Mouse (Mus musculus): ENCODE measurements around the gene Olfr1034. TPM values are rescaled to one million over a fixed set of nuclear protein-coding genes. Genes with fewer than 3 reads are reported as not detected.
"Not testable (repeated sequence)": the region's sequence is repeated elsewhere in the genome, so short reads cannot be mapped to it uniquely, and the experiment has no call there.

Olfr1034 gene
- polyA plus RNA-seq (2014; fragmentation: Nextera tagmentation; extraction: Ambion mirVana): 0.08 and 0.12 TPM in 2 replicates

DNA sequence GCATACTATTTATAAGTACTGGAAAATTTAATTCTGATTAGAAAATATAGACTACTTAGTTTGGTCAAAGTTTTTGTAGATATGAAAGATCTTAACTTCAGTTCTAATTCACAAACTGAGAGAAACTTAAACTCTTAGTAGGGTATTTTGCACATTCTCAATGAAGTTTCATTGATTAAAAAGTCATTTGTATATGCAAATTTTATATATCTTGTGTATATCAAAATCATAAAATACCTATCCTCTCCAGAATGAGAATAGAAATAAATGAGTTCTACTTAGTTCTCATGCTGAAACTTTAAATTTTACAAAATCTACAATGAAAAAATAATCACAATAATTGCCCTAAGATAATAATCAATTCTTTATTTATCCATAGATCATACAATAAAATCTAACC is at the start of gene Olfr1034:
Gene Olfr1034, plus strand, starts transcription at position 301 of the 400 bp plus-strand sequence.
- H3K36me3 ChIP-seq (ENCODE audit: control insufficient read depth, insufficient read depth, low read length): no peaks in the 10 kb centered on the region
- H3K9me3 ChIP-seq (ENCODE audit: control insufficient read depth, low read length): no peaks in the 10 kb centered on the region
- H3K27ac ChIP-seq (replicated peaks in 1 of 2; ENCODE audit: control insufficient read depth in 1 of 2, insufficient read depth in 1 of 2, low read depth in 2 of 2, low read length in 2 of 2): no peak within 1 kb of the TSS
- H3K27me3 ChIP-seq (ENCODE audit: control insufficient read depth, insufficient read depth, low read length): no peaks in the 10 kb centered on the region
- no peak within 1 kb of the TSS for H3K4me2 ChIP-seq (ENCODE audit: low read length)
- no peaks in the 10 kb centered on the region for H3K4me1 ChIP-seq (ENCODE audit: control insufficient read depth in 2 of 2, insufficient read depth in 2 of 2, low read length in 2 of 2)
- no peak within 1 kb of the TSS for H3K9ac ChIP-seq (ENCODE audit: low read length)
- no peak for ATAC-seq (ENCODE audit: insufficient number of reproducible peaks, insufficient read depth, low FRiP score, low read depth)
- no peak within 1 kb of the TSS for H3K4me3 ChIP-seq (ENCODE audit: control insufficient read depth in 1 of 2, insufficient read depth in 1 of 2, low read depth in 1 of 2, low read length in 2 of 2)

DNA sequence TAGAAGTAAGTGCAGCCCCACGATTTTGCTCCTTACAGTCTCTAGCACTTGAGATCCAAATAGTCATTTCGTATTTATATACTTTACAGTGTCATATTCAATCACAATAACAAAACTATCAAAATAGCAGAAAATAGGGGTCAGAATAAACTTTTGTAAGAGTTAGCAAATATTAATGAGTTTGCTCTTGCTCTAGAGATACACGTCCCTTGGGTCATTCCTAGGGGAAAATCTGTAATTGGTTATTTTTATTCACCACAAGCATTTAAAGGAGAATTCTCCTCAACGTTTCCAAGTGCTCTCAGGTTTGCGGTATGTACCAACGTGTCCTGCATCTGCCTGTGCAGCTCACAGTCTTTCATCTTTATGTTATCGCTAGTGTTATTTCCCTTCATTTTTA is 40.4 kb upstream of the Olfr1034 start, which contains the start of gene Olfr1032:
Gene Olfr1032, plus strand, starts transcription at position 301 of the 400 bp plus-strand sequence.
- H3K4me2 ChIP-seq (ENCODE audit: low read length): no peak within 1 kb of the TSS
- H3K27me3 ChIP-seq (ENCODE audit: control insufficient read depth, insufficient read depth, low read length): no peaks in the 10 kb centered on the region
- H3K36me3 ChIP-seq (ENCODE audit: control insufficient read depth, insufficient read depth, low read length): no peaks in the 10 kb centered on the region
- ATAC-seq (ENCODE audit: insufficient number of reproducible peaks, insufficient read depth, low FRiP score, low read depth): no peak
- no peak within 1 kb of the TSS for H3K27ac ChIP-seq (replicated peaks in 1 of 2; ENCODE audit: control insufficient read depth in 1 of 2, insufficient read depth in 1 of 2, low read depth in 2 of 2, low read length in 2 of 2)
- H3K4me3 ChIP-seq (ENCODE audit: control insufficient read depth in 1 of 2, insufficient read depth in 1 of 2, low read depth in 1 of 2, low read length in 2 of 2): no peak within 1 kb of the TSS
- no peaks in the 10 kb centered on the region for H3K9me3 ChIP-seq (ENCODE audit: control insufficient read depth, low read length)
- H3K4me1 ChIP-seq (ENCODE audit: control insufficient read depth in 2 of 2, insufficient read depth in 2 of 2, low read length in 2 of 2): no peaks in the 10 kb centered on the region
- H3K9ac ChIP-seq (ENCODE audit: low read length): no peak within 1 kb of the TSS
- 81% methylated on average over 7 of the region's 7 CpGs for WGBS

DNA sequence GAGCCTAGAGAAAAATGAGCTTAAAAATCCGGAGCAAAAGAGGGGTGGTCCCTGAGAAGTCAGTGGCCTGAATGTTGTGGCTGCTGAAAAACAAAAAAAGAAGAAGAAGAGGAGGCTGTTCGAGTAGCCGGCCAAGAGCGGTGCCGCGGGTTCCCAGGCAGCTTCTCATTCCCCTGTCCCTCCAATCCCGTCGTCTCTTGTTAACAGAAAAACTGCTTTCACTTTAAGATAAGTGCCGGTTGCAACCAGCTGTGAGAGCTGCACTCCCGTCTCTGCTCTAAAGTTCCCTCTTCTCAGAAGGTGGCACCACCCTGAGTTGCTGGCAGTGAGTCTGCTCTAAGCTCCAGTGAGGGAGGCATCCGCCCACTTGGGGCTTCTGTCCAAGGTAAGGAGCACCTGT is 25.3 kb upstream of the Olfr1034 start, which contains the start of gene Olfr1033:
Gene Olfr1033, plus strand, starts transcription at position 228 of the 400 bp plus-strand sequence.
- Histone ChIP-seq H3K27ac (replicated peaks in 1 of 2; ENCODE audit: control insufficient read depth in 1 of 2, insufficient read depth in 1 of 2, low read depth in 2 of 2, low read length in 2 of 2) (peak within 1 kb of the TSS; percentile 40 to 67; a peak in 3 of 4 replicates), H3K4me3 (ENCODE audit: control insufficient read depth in 1 of 2, insufficient read depth in 1 of 2, low read depth in 1 of 2, low read length in 2 of 2) (peak within 1 kb of the TSS; percentile 40 to 45), H3K9ac (ENCODE audit: low read length) (peak within 1 kb of the TSS; percentile 45; the same call in 1 of the 2 replicates), H3K4me2 (ENCODE audit: low read length) (peak within 1 kb of the TSS; percentile 59)
- not testable (repeated sequence) for H3K36me3 ChIP-seq (ENCODE audit: control insufficient read depth, insufficient read depth, low read length); H3K9me3 ChIP-seq (ENCODE audit: control insufficient read depth, low read length); H3K27me3 ChIP-seq (ENCODE audit: control insufficient read depth, insufficient read depth, low read length); H3K4me1 ChIP-seq (ENCODE audit: control insufficient read depth in 2 of 2, insufficient read depth in 2 of 2, low read length in 2 of 2); ATAC-seq (ENCODE audit: insufficient number of reproducible peaks, insufficient read depth, low FRiP score, low read depth)
- WGBS: 0% methylated on average over 11 of the region's 11 CpGs

DNA sequence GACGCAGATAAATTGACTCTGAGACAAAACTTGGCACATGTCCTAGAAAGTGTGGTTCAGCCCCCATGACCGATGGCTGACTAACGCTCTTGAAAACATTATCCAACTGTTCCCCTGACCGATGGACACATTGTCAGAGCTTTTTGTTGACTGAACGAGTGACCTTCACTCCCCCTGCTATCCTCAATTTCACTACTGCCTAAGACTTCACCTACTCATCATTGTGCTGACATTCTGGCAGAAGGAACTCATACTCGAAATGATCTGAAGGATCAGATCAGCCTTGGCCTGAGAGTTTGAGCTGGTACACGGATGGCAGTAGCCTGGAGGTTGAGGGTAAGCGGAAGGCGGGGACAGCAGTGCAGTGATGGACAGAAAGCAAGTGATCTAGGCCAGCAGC is 24.1 kb upstream of the Olfr1034 start:
- not testable (repeated sequence) for H3K4me2 ChIP-seq (ENCODE audit: low read length); H3K4me3 ChIP-seq (ENCODE audit: control insufficient read depth in 1 of 2, insufficient read depth in 1 of 2, low read depth in 1 of 2, low read length in 2 of 2); H3K4me1 ChIP-seq (ENCODE audit: control insufficient read depth in 2 of 2, insufficient read depth in 2 of 2, low read length in 2 of 2); H3K27ac ChIP-seq (replicated peaks in 1 of 2; ENCODE audit: control insufficient read depth in 1 of 2, insufficient read depth in 1 of 2, low read depth in 2 of 2, low read length in 2 of 2); H3K9ac ChIP-seq (ENCODE audit: low read length); H3K27me3 ChIP-seq (ENCODE audit: control insufficient read depth, insufficient read depth, low read length); H3K36me3 ChIP-seq (ENCODE audit: control insufficient read depth, insufficient read depth, low read length); H3K9me3 ChIP-seq (ENCODE audit: control insufficient read depth, low read length); ATAC-seq (ENCODE audit: insufficient number of reproducible peaks, insufficient read depth, low FRiP score, low read depth)
- 14% methylated on average over 3 of the region's 9 CpGs for WGBS

DNA sequence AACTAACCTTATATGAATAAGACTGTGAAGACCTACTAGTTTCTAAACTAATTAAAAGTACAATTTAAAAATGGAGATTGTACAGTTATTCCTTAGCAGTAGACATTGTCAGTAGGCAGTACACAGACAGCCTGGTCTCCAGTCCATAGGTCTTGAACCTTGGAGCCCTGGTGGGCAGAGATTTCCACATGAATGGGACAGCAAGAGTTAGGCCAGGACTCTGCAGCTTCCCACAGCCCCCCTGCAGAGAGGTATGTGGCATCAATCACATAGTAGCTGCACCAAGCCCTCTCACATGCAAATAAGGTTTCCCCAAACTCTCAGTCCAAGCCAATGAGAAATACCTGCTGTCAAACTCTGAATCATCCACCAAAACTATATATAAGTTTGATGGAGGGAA is 5.1 kb downstream of the Olfr1034 start:
- not testable (repeated sequence) for H3K27me3 ChIP-seq (ENCODE audit: control insufficient read depth, insufficient read depth, low read length); H3K36me3 ChIP-seq (ENCODE audit: control insufficient read depth, insufficient read depth, low read length); H3K4me3 ChIP-seq (ENCODE audit: control insufficient read depth in 1 of 2, insufficient read depth in 1 of 2, low read depth in 1 of 2, low read length in 2 of 2); H3K9ac ChIP-seq (ENCODE audit: low read length); H3K4me2 ChIP-seq (ENCODE audit: low read length); H3K27ac ChIP-seq (replicated peaks in 1 of 2; ENCODE audit: control insufficient read depth in 1 of 2, insufficient read depth in 1 of 2, low read depth in 2 of 2, low read length in 2 of 2); H3K9me3 ChIP-seq (ENCODE audit: control insufficient read depth, low read length); H3K4me1 ChIP-seq (ENCODE audit: control insufficient read depth in 2 of 2, insufficient read depth in 2 of 2, low read length in 2 of 2); ATAC-seq (ENCODE audit: insufficient number of reproducible peaks, insufficient read depth, low FRiP score, low read depth)

DNA sequence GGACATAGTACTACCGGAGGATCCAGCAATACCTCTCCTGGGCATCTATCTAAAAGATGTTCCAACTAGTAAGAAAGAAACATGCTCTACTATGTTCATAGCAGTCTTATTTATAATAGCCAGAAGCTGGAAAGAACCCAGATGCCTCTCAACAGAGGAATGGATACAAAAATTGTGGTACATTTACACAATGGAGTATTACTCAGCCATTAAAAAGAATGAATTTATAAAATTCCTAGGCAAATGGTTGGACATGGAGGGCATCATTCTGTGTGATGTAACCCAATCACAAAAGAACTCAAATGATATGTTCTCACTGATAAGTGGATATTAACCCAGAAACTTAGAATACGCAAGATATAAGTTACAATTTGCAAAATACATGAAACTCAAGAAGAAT is 18.1 kb downstream of the Olfr1034 start:
- not testable (repeated sequence) for H3K27ac ChIP-seq (replicated peaks in 1 of 2; ENCODE audit: control insufficient read depth in 1 of 2, insufficient read depth in 1 of 2, low read depth in 2 of 2, low read length in 2 of 2); H3K36me3 ChIP-seq (ENCODE audit: control insufficient read depth, insufficient read depth, low read length); ATAC-seq (ENCODE audit: insufficient number of reproducible peaks, insufficient read depth, low FRiP score, low read depth); H3K9ac ChIP-seq (ENCODE audit: low read length); H3K4me3 ChIP-seq (ENCODE audit: control insufficient read depth in 1 of 2, insufficient read depth in 1 of 2, low read depth in 1 of 2, low read length in 2 of 2); H3K27me3 ChIP-seq (ENCODE audit: control insufficient read depth, insufficient read depth, low read length); H3K4me1 ChIP-seq (ENCODE audit: control insufficient read depth in 2 of 2, insufficient read depth in 2 of 2, low read length in 2 of 2); H3K9me3 ChIP-seq (ENCODE audit: control insufficient read depth, low read length); H3K4me2 ChIP-seq (ENCODE audit: low read length)
- 93% methylated on average over 2 of the region's 2 CpGs for WGBS

DNA sequence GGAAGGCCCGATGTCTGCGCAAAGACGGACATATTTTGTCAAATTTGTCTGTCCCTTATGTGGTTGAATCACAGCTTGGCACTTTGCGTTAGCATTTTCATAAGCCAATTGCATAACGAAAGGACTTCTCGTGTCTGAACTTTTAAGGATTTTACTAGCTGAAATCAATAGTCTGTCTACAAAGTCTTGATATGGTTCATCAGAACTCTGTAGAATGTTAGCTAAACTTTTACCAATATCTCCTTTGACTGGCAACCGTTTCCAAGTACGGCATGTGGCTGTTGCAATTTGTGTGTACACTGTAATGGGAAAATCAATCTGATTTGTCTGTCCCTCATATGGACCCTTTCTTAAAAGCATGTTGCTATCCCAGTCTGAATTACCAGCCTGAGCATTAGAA is 24.5 kb downstream of the Olfr1034 start:
- no peak overlapping the region for H3K27ac ChIP-seq (replicated peaks in 1 of 2; ENCODE audit: control insufficient read depth in 1 of 2, insufficient read depth in 1 of 2, low read depth in 2 of 2, low read length in 2 of 2)
- H3K4me1 ChIP-seq (ENCODE audit: control insufficient read depth in 2 of 2, insufficient read depth in 2 of 2, low read length in 2 of 2): no peaks in the 10 kb centered on the region
- H3K27me3 ChIP-seq (ENCODE audit: control insufficient read depth, insufficient read depth, low read length): no peaks in the 10 kb centered on the region
- ATAC-seq (ENCODE audit: insufficient number of reproducible peaks, insufficient read depth, low FRiP score, low read depth): no peak
- 91% methylated on average over 8 of the region's 8 CpGs for WGBS
- no peak overlapping the region for H3K4me3 ChIP-seq (ENCODE audit: control insufficient read depth in 1 of 2, insufficient read depth in 1 of 2, low read depth in 1 of 2, low read length in 2 of 2)
- no peak overlapping the region for H3K4me2 ChIP-seq (ENCODE audit: low read length)
- H3K9me3 ChIP-seq (ENCODE audit: control insufficient read depth, low read length): no peaks in the 10 kb centered on the region
- H3K9ac ChIP-seq (ENCODE audit: low read length): no peak overlapping the region
- H3K36me3 ChIP-seq (ENCODE audit: control insufficient read depth, insufficient read depth, low read length): no peaks in the 10 kb centered on the region

DNA sequence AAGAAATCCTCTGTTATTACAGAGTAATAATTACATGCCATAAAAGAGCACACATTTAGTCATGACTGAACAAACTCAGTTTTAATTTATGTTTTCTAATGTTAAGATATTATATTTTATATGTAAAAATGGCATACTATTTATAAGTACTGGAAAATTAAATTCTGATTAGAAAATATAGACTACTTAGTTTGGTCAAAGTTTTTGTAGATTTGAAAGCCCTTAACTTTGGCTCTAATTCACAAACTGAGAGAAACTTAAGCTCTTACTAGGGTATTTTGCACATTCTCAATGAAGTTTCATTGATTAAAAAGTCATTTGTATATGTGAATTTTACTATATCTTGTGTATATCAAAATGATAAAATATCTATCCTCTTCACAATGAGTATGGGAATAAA is 28.0 kb downstream of the Olfr1034 start, which contains the start of gene Olfr1036:
Gene Olfr1036, plus strand, starts transcription at position 301 of the 400 bp plus-strand sequence.
- not testable (repeated sequence) for ATAC-seq (ENCODE audit: insufficient number of reproducible peaks, insufficient read depth, low FRiP score, low read depth); H3K27me3 ChIP-seq (ENCODE audit: control insufficient read depth, insufficient read depth, low read length); H3K4me1 ChIP-seq (ENCODE audit: control insufficient read depth in 2 of 2, insufficient read depth in 2 of 2, low read length in 2 of 2); H3K4me2 ChIP-seq (ENCODE audit: low read length); H3K9ac ChIP-seq (ENCODE audit: low read length); H3K4me3 ChIP-seq (ENCODE audit: control insufficient read depth in 1 of 2, insufficient read depth in 1 of 2, low read depth in 1 of 2, low read length in 2 of 2); H3K9me3 ChIP-seq (ENCODE audit: control insufficient read depth, low read length); H3K36me3 ChIP-seq (ENCODE audit: control insufficient read depth, insufficient read depth, low read length); H3K27ac ChIP-seq (replicated peaks in 1 of 2; ENCODE audit: control insufficient read depth in 1 of 2, insufficient read depth in 1 of 2, low read depth in 2 of 2, low read length in 2 of 2)

All from heart, embryonic 14.5 days (tissue).